Mouse (Mus musculus) thymus, adult 2 months (tissue): ENCODE measurements around the gene Gna11. TPM values are rescaled to one million over a fixed set of nuclear protein-coding genes. Genes with fewer than 3 reads are reported as not detected.
A peak's percentile ranks its signal among the peaks of the same experiment; 100 is the strongest.

Experiments used
- DNase-seq: peaks from one replicate; pipeline ENCODE4 v3.0.0; 2021
- H3K27ac ChIP-seq: fragments of 200-500 bp; 2 replicates; pipeline ENCODE4 v1.5.1; 2012; ENCODE audit warnings: low read length, control low read depth; ENCODE audit not compliant: control insufficient read depth, insufficient read depth
- H3K27me3 ChIP-seq: fragments of 200-500 bp; 2 replicates; pipeline ENCODE4 v1.6.1; 2012; ENCODE audit warnings: mild to moderate bottlenecking, low read length, moderate library complexity, mixed read lengths; ENCODE audit not compliant: control insufficient read depth, insufficient read depth
- H3K36me3 ChIP-seq: fragments of 200-500 bp; 2 replicates; pipeline ENCODE4 v1.6.1; 2012; ENCODE audit warnings: mild to moderate bottlenecking, low read length, moderate library complexity; ENCODE audit not compliant: control insufficient read depth, insufficient read depth
- H3K4me1 ChIP-seq: fragments of 200-500 bp; replicated peaks from 2 replicates; pipeline ENCODE4 v1.6.1; 2012; ENCODE audit warnings: low read length; ENCODE audit not compliant: control insufficient read depth, insufficient read depth
- H3K4me3 ChIP-seq: fragments of 200-500 bp; 2 replicates; pipeline ENCODE4 v1.5.1; 2012; ENCODE audit warnings: mild to moderate bottlenecking, low read length, control low read depth, moderate library complexity; ENCODE audit not compliant: control insufficient read depth, insufficient read depth
- CTCF ChIP-seq: fragments of 200-500 bp; IDR thresholded peaks from 2 replicates; pipeline ENCODE4 v1.5.1; 2012; ENCODE audit warnings: mild to moderate bottlenecking, control low read depth, low read length, moderate library complexity, borderline replicate concordance; ENCODE audit not compliant: control insufficient read depth, poor library complexity, insufficient read depth; ENCODE audit errors: extremely low read depth
- POLR2A ChIP-seq: fragments of 200-500 bp; IDR thresholded peaks from 2 replicates; pipeline ENCODE4 v1.6.1; 2012; ENCODE audit warnings: mild to moderate bottlenecking, low read length, control low read depth, moderate library complexity; ENCODE audit not compliant: control insufficient read depth, poor library complexity, insufficient read depth; ENCODE audit errors: extremely low read depth
- WGBS: fragments of 180-500 bp; shearing (Covaris S2); methylation state at CpG from one replicate; pipeline ENCODE4 v1.1.7; 2018; 5-methylcytosine and 5-hydroxymethylcytosine counted together
- polyA plus RNA-seq: library from polyadenylated mRNA; depleted of rRNA; stranded (reverse); fragments of >200 nt; gene quantifications from 2 replicates; pipeline ENCODE4 v1.2.3, GENCODE M21; 2012

The Gna11 gene
- polyA plus RNA-seq, 1 experiment, result 81.0 TPM

DNA sequence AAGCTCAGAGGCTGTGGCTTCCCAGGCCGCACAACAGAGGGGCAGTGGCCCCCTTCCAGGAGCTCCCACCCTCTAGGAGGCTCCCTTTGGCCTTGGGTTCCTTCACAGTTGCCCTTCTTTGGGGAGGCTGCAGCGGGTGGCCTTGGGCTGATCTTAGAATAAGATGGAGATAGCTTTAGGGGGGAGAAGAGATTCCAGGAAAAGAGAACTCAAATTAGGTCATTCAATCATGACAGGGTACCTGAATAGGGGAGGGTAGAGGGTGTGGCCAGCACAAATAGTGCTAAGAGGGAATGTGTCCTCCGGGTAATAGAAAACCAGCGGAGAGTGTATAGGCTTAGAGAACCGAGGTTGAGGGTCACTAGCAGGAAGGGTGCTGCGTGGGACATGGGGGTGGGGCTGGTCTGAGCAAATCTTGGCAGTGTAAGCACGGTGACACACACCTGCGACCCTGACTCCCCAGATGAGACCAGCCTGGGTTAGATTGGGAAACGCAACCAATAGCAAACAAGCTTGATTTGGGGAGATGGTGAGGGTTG lies 27.2 kb upstream of the Gna11 start:
- H3K27ac ChIP-seq, result no peak overlapping the region
- DNase-seq, result peak; percentile 30
- no peaks in the 10 kb centered on the region for H3K36me3 ChIP-seq
- H3K4me3 ChIP-seq, result no peak overlapping the region; the same call in 1 of the 2 replicates
- TF ChIP-seq POLR2A (no peak), CTCF (no peak)
- peaks cover 74% of the 10 kb centered on the region for H3K4me1 ChIP-seq
- H3K27me3 ChIP-seq, result no peaks in the 10 kb centered on the region
- 51% methylated on average over 9 of the region's 9 CpGs for WGBS

- peak overlapping the region; percentile 34; the same call in 1 of the 2 replicates for H3K27ac ChIP-seq
- H3K27me3 ChIP-seq, result no peaks in the 10 kb centered on the region
- TF ChIP-seq CTCF, result 0 out of 2 replicates have a peak, but pooled peaks have one; percentile 37
- no peak for TF ChIP-seq POLR2A
- under 1% methylated on average over 18 of the region's 18 CpGs for WGBS
- peaks cover 81% of the 10 kb centered on the region for H3K4me1 ChIP-seq
- H3K4me3 ChIP-seq, result peak overlapping the region; percentile 49
- H3K36me3 ChIP-seq, result peaks cover under 1% of the 10 kb centered on the region; the same call in 1 of the 2 replicates
- peak; percentile 97 for DNase-seq
Measured at GRCm38 (mm10) chr10:81571501-81571876, 26.5 kb upstream of the Gna11 start.

- no peak for TF ChIP-seq POLR2A
- TF ChIP-seq CTCF, result no peak
- Histone ChIP-seq H3K4me1 (peaks cover 85% of the 10 kb centered on the region), H3K36me3 (peaks cover 5% of the 10 kb centered on the region; the same call in 1 of the 2 replicates), H3K27ac (peak overlapping the region; percentile 34; the same call in 1 of the 2 replicates), H3K4me3 (peak overlapping the region; percentile 49), H3K27me3 (no peaks in the 10 kb centered on the region)
- under 1% methylated on average over 33 of the region's 34 CpGs for WGBS
- DNase-seq, result peak; percentile 88
Measured at GRCm38 (mm10) chr10:81570831-81571500, 26.0 kb upstream of the Gna11 start.

GRCm38 (mm10) chr10:81570238-81570800 lies 25.3 kb upstream of the Gna11 start:
- 17% methylated on average over 11 of the region's 11 CpGs for WGBS
- peak overlapping the region; percentile 49 for H3K4me3 ChIP-seq
- no peaks in the 10 kb centered on the region for H3K27me3 ChIP-seq
- no peak for TF ChIP-seq POLR2A
- no peak for TF ChIP-seq CTCF
- peaks cover 10% of the 10 kb centered on the region for H3K36me3 ChIP-seq
- peak; percentile 18 for DNase-seq
- H3K4me1 ChIP-seq, result peaks cover 83% of the 10 kb centered on the region
- H3K27ac ChIP-seq, result no peak overlapping the region

- Histone ChIP-seq H3K4me3 (no peak overlapping the region), H3K27ac (no peak overlapping the region), H3K36me3 (peaks cover 16% of the 10 kb centered on the region), H3K4me1 (peaks cover 83% of the 10 kb centered on the region), H3K27me3 (no peaks in the 10 kb centered on the region)
- peak; percentile 15 for DNase-seq
- no peak for TF ChIP-seq CTCF
- TF ChIP-seq POLR2A, result no peak
- WGBS, result 87% methylated on average over 9 of the region's 9 CpGs
Measured at GRCm38 (mm10) chr10:81569507-81570237, 24.7 kb upstream of the Gna11 start.

DNA sequence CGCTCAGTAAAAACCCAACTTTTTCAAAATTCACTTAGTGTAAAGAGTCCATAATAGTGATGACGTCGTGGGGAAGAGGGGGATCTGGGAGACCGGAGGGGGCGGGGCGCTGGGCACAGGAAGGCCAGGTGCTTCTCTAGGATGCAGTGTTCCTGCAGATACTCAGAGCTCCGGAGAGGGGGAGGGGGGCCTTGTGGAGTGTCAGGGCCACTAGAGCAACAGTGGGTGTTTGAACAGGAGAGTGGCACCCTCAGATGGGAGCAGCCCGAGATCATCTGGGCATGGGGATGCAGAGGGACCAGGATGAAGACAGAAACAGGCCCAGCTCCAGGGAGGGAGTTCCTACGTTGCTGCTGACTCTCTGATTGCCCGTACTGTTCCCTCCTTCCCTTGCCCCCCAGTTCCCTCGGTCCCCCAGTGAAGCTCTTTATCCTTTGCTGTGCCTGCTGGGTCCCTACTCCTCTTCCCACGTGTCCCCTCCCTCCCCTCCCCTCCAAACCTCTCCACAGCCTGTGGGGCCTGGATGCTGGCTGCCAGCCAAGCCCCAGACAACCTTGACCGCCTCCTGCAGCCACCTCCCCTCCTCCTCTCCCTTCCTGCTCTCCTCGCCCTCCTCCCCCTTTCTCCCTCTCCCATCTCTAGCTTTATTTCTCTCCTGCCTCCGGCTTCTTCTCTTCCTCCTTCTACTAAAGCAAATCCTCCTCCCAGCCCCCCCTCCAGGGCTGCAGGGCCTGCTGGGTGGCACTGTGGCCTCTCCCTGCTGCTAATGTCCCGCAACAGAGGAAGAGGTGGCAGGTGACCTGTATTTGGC lies 23.6 kb upstream of the Gna11 start:
- H3K27me3 ChIP-seq, result no peaks in the 10 kb centered on the region
- peaks cover 27% of the 10 kb centered on the region for H3K36me3 ChIP-seq
- H3K4me3 ChIP-seq, result no peak overlapping the region
- DNase-seq, result peak; percentile 58
- no peak overlapping the region for H3K27ac ChIP-seq
- peaks cover 84% of the 10 kb centered on the region for H3K4me1 ChIP-seq
- 43% methylated on average over 16 of the region's 16 CpGs for WGBS
- no peak for TF ChIP-seq CTCF
- no peak for TF ChIP-seq POLR2A
